Mouse (Mus musculus): ENCODE data around the gene Arhgap10.

DNA sequence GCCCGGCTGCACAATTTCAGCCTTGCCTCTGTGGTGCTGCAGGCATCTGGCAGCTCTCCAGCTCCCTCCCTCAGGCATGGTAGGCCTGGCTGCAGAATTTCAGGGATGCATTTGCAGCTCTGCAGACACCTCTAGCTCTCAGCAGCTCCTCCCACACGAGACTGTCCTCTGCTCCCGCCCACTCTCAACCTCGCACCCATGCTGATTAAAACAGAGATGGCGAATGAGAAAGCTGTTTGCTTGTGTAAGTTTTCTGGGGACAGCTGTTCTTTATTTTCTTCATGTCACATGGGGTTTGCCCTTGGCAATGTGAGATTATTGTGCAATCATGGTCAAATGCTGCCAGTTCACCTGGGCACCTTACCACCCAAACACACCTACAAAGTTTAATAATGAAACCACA lies 141.3 kb downstream of the Arhgap10 start:
- TF ChIP-seq TAL1 (IDR thresholded peaks at IDR 0.05; ENCODE audit: low read length), result no peak
- TF ChIP-seq GATA1 (IDR thresholded peaks at IDR 0.05; ENCODE audit: low read length), result no peak
